Mouse (Mus musculus) testis, adult 2 months (tissue): Measurements from ENCODE around the gene Olfr13.

Experiments
- CTCF ChIP-seq: fragments of 200-500 bp; IDR thresholded peaks from 2 replicates; pipeline ENCODE4 v1.5.1; 2012; ENCODE audit warnings: low read depth, mild to moderate bottlenecking, inconsistent platforms, low read length, moderate library complexity; ENCODE audit not compliant: control insufficient read depth, insufficient read depth, insufficient replicate concordance
- POLR2A ChIP-seq: fragments of 200-500 bp; IDR thresholded peaks from 2 replicates; pipeline ENCODE4 v1.6.1; 2012; ENCODE audit warnings: low read depth, mild to moderate bottlenecking, inconsistent platforms, low read length, moderate library complexity; ENCODE audit not compliant: control insufficient read depth

- TF ChIP-seq POLR2A (no peak), CTCF (no peak)
These were observed 19.0 kb downstream of the Olfr13 start for GRCm38 (mm10) chr6:43190986-43191385.
